Mouse (Mus musculus) spleen, adult 2 months (tissue): Measurements from ENCODE around the gene Fdx1.

ENCODE experiments used
- CTCF ChIP-seq: fragments of 200-500 bp; IDR thresholded peaks from 2 replicates; pipeline ENCODE4 v1.5.1; 2011; ENCODE audit warnings: mild to moderate bottlenecking, inconsistent platforms; ENCODE audit not compliant: insufficient read depth, insufficient read length, insufficient replicate concordance; ENCODE audit errors: extremely low read depth
- POLR2A ChIP-seq: fragments of 200-500 bp; IDR thresholded peaks from 2 replicates; pipeline ENCODE4 v1.6.1; 2011; ENCODE audit warnings: low read depth, low read length, inconsistent platforms

GRCm38 (mm10) chr9:51934641-51935040, 28.7 kb downstream of the Fdx1 start:
- TF ChIP-seq CTCF (no peak), POLR2A (no peak)
